Mouse (Mus musculus) cerebellum, postnatal 10 days (tissue): ENCODE data around the gene Flvcr2.
A peak's percentile ranks its signal among the peaks of the same experiment; 100 is the strongest.

ENCODE experiments used
- DNase-seq, 2 experiments: peaks; one replicate each; pipeline ENCODE4 v3.0.0; 2021; ENCODE audit warnings: mixed read lengths in 2 of 2

The Flvcr2 gene

GRCm38 (mm10) chr12:85736203-85736602, 10.1 kb upstream of the Flvcr2 start:
- DNase-seq, result peak; percentile 44 to 47

GRCm38 (mm10) chr12:85736960-85737359, 9.4 kb upstream of the Flvcr2 start:
- DNase-seq, result peak in 1 of 2 experiments; percentile 10

- DNase-seq, result no peak
Measured at GRCm38 (mm10) chr12:85746696-85747219, 419 bp downstream of the Flvcr2 start.

GRCm38 (mm10) chr12:85747343-85747742, 1.0 kb downstream of the Flvcr2 start:
- DNase-seq, result no peak

- no peak for DNase-seq
Measured at GRCm38 (mm10) chr12:85749861-85750260, 3.5 kb downstream of the Flvcr2 start.

- DNase-seq, result no peak
Measured at GRCm38 (mm10) chr12:85752116-85752515, 5.8 kb downstream of the Flvcr2 start.

GRCm38 (mm10) chr12:85753223-85753622, 6.9 kb downstream of the Flvcr2 start:
- no peak for DNase-seq

GRCm38 (mm10) chr12:85754611-85755265, 8.4 kb downstream of the Flvcr2 start:
- no peak for DNase-seq

- no peak for DNase-seq
Measured at GRCm38 (mm10) chr12:85756455-85756854, 10.1 kb downstream of the Flvcr2 start.

- DNase-seq, result no peak
Measured at GRCm38 (mm10) chr12:85757074-85757473, 10.7 kb downstream of the Flvcr2 start.

GRCm38 (mm10) chr12:85758741-85759140, 12.4 kb downstream of the Flvcr2 start:
- no peak for DNase-seq

GRCm38 (mm10) chr12:85761471-85761870, 15.1 kb downstream of the Flvcr2 start:
- peak; percentile 55 to 59 for DNase-seq

- DNase-seq, result peak; percentile 64 to 70
Measured at GRCm38 (mm10) chr12:85764686-85765085, 18.3 kb downstream of the Flvcr2 start.

GRCm38 (mm10) chr12:85766287-85766686, 19.9 kb downstream of the Flvcr2 start:
- no peak for DNase-seq

- DNase-seq, result peak in 1 of 2 experiments; percentile 39
Measured at GRCm38 (mm10) chr12:85767750-85768149, 21.4 kb downstream of the Flvcr2 start.

GRCm38 (mm10) chr12:85771356-85771755, 25.0 kb downstream of the Flvcr2 start:
- DNase-seq, result peak; percentile 50 to 65

- no peak for DNase-seq
Measured at GRCm38 (mm10) chr12:85778962-85779361, 32.6 kb downstream of the Flvcr2 start.

- DNase-seq, result no peak
Measured at GRCm38 (mm10) chr12:85779707-85780106, 33.4 kb downstream of the Flvcr2 start.

- no peak for DNase-seq
Measured at GRCm38 (mm10) chr12:85781606-85782005, 35.3 kb downstream of the Flvcr2 start.

- no peak for DNase-seq
Measured at GRCm38 (mm10) chr12:85784916-85785815, 38.8 kb downstream of the Flvcr2 start.

GRCm38 (mm10) chr12:85792158-85792557, 45.8 kb downstream of the Flvcr2 start:
- DNase-seq, result peak; percentile 36 to 56

GRCm38 (mm10) chr12:85792821-85793346, 46.5 kb downstream of the Flvcr2 start:
- peak; percentile 84 to 89 for DNase-seq

- DNase-seq, result no peak
Measured at GRCm38 (mm10) chr12:85794094-85794493, 47.8 kb downstream of the Flvcr2 start.
